Mouse (Mus musculus) hindbrain, embryonic 16.5 days (tissue): Measurements from ENCODE around the gene Zswim3. TPM values are rescaled to one million over a fixed set of nuclear protein-coding genes. Genes with fewer than 3 reads are reported as not detected.
"Not testable (repeated sequence)": the region's sequence is repeated elsewhere in the genome, so short reads cannot be mapped to it uniquely, and the experiment has no call there.

ENCODE experiments used
- ATAC-seq: fragments of 200-750 bp; cut with Nextera tagmentation; 2 replicates; pipeline ENCODE4 v1.8.0; 2017; ENCODE audit warnings: moderate TSS enrichment, moderate library complexity
- H3K27ac ChIP-seq: fragments of 300-500 bp; sonication (generic); 2 replicates; pipeline ENCODE4 v1.5.1; 2014; ENCODE audit warnings: low read depth, mild to moderate bottlenecking, control low read depth, low read length, moderate library complexity
- H3K27me3 ChIP-seq: fragments of 300-500 bp; sonication (generic); replicated peaks from 2 replicates; pipeline ENCODE4 v1.6.1; 2014; ENCODE audit warnings: low read length; ENCODE audit not compliant: control insufficient read depth, insufficient read depth
- H3K36me3 ChIP-seq: fragments of 300-500 bp; sonication (generic); 2 replicates; pipeline ENCODE4 v1.6.1; 2014; ENCODE audit warnings: mild to moderate bottlenecking, low read length, moderate library complexity, mixed read lengths; ENCODE audit not compliant: control insufficient read depth, insufficient read depth
- H3K4me1 ChIP-seq: fragments of 300-500 bp; sonication (generic); 2 replicates; pipeline ENCODE4 v1.6.1; 2014; ENCODE audit warnings: low read depth, low read length; ENCODE audit not compliant: control insufficient read depth, insufficient read depth
- H3K4me2 ChIP-seq: fragments of 300-500 bp; sonication (generic); 2 replicates; pipeline ENCODE4 v1.6.1; 2014; ENCODE audit warnings: mild to moderate bottlenecking, low read length, control low read depth, moderate library complexity
- H3K4me3 ChIP-seq: fragments of 300-500 bp; sonication (generic); 2 replicates; pipeline ENCODE4 v1.5.1; 2014; ENCODE audit warnings: mild to moderate bottlenecking, low read length, control low read depth, moderate library complexity
- H3K9ac ChIP-seq: fragments of 300-500 bp; sonication (generic); 2 replicates; pipeline ENCODE4 v1.6.1; 2014; ENCODE audit warnings: low read depth, mild to moderate bottlenecking, control low read depth, low read length, moderate library complexity
- H3K9me3 ChIP-seq: fragments of 300-500 bp; sonication (generic); 2 replicates; pipeline ENCODE4 v1.6.1; 2014; ENCODE audit warnings: mild to moderate bottlenecking, low read length, moderate library complexity; ENCODE audit not compliant: control insufficient read depth
- WGBS: fragments of 180-500 bp; shearing (Covaris S2); extraction: QIAGEN DNeasy Blood & Tissue Kit; methylation state at CpG from one replicate; pipeline ENCODE4 v1.1.7; 2014; 5-methylcytosine and 5-hydroxymethylcytosine counted together
- polyA plus RNA-seq: library from polyadenylated mRNA; unstranded; fragments of >200 nt; fragmentation: Nextera tagmentation; extraction: Ambion mirVana; gene quantifications from 2 replicates; pipeline ENCODE4 v1.2.1, GENCODE M21; 2015

The Zswim3 gene
- polyA plus RNA-seq, 1 experiment from 2014 or later: 16.4 TPM

DNA sequence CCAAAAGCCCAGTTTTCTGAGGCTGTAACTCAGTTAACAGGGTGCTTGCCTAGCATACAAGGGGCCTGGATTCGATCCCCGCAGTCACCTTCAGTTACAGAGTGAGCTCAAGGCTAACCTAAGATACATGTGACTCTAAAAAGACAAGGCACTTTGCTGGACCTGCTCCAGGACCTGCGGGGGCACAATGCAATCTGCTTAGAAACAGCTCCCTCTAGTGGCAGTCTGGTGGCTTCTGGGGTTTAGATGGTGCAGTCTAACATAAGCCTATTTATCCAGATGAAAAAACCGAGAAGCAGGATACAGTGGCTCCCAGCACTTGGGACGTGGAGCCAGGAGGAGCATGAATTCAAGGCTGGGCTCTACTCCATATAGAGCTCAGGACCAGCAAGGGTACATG is 10.6 kb upstream of the Zswim3 start:
- H3K9me3 ChIP-seq: no peaks in the 10 kb centered on the region
- H3K9ac ChIP-seq: no peak overlapping the region
- no peak overlapping the region for H3K27ac ChIP-seq
- H3K36me3 ChIP-seq: peaks cover 4% of the 10 kb centered on the region
- no peak overlapping the region for H3K4me3 ChIP-seq
- no peak for ATAC-seq
- no peaks in the 10 kb centered on the region for H3K4me1 ChIP-seq
- H3K27me3 ChIP-seq: no peaks in the 10 kb centered on the region
- 39% methylated on average over 5 of the region's 5 CpGs for WGBS
- H3K4me2 ChIP-seq: no peak overlapping the region

DNA sequence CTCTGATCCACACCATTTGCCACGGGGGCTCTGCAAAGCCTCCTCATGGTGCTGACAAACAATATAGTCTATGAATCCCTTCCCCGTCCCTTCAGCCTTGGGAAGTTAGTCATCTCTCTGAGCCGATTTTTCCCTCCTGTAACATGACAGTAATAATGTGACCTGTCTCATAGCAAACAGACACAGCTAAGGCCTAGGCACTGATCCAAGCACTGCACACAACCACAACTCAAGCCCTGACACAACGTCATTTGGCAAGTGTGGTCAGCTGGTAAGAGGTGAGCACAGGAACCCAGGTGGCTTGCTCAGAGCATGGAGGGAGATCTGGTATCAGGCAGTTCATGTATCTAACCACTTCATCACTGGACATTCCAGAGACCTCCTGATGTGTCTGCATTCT is 9.0 kb upstream of the Zswim3 start:
- 91% methylated on average over 4 of the region's 4 CpGs for WGBS
- Histone ChIP-seq H3K27me3 (no peaks in the 10 kb centered on the region), H3K27ac (no peak overlapping the region), H3K9me3 (no peaks in the 10 kb centered on the region), H3K4me2 (no peak overlapping the region), H3K4me3 (no peak overlapping the region), H3K4me1 (no peaks in the 10 kb centered on the region), H3K36me3 (peaks cover 4% of the 10 kb centered on the region), H3K9ac (no peak overlapping the region)
- no peak for ATAC-seq

DNA sequence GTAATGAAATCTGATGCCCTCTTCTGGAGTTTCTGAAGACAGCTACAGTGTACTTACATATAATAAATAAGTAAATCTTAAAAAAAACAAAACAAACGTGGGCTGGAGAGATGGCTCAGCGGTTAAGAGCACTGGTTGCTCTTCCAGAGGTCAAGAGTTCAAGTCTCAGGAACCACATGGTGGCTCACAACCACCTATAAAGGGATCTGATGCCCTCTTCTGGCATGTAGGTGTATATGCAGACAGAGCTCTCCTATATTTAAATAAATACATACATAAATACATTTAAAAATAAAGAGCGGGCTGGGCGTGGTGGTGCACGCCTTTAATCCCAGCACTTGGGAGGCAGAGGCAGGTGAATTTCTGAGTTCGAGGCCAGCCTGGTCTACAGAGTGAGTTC is 6.3 kb upstream of the Zswim3 start:
- H3K27me3 ChIP-seq, ATAC-seq, H3K4me3 ChIP-seq, H3K27ac ChIP-seq, H3K4me1 ChIP-seq, H3K4me2 ChIP-seq, H3K9ac ChIP-seq, H3K9me3 ChIP-seq, H3K36me3 ChIP-seq: not testable (repeated sequence)
- 80% methylated on average over 6 of the region's 6 CpGs for WGBS

DNA sequence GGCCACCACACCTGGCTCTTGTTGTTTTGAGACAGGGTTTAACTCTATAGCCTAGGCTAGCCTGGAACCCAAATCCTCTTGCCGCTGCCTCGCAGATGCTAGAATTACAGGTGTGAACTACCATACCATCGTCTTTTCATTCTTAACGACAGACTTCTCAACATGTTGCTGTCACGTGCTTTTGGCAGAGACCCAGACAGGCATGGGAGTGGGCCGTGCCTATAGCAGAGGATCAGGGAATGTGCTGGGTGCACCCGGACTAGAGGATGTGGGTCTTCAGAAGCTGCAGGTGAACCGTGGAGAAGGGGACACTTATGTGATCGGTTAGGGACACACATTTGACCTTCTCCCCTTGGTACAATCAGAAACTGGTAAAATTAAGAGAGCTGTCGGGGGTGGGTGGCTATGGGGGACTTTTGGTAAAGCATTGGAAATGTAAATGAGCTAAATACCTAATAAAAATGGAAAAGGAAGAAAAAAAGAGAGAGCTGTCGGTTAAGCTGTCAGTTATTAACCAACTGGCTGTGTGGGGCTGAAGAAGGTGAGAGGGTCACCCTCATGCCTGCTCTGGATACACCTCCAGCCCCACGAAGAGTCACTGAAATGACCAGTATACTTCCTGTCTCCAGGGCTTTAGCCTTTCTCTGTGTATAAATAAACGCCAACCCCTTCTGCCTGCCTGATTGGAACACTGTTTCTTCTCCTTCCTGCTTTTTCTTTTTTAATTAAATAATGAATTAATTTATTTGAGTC is 4.5 kb upstream of the Zswim3 start:
- 93% methylated on average over 13 of the region's 13 CpGs for WGBS
- Histone ChIP-seq H3K27me3 (no peaks in the 10 kb centered on the region), H3K36me3 (peaks cover 4% of the 10 kb centered on the region; the same call in 1 of the 2 replicates), H3K27ac (no peak overlapping the region), H3K4me2 (no peak overlapping the region), H3K4me3 (no peak overlapping the region), H3K4me1 (peaks cover 14% of the 10 kb centered on the region), H3K9me3 (no peaks in the 10 kb centered on the region), H3K9ac (no peak overlapping the region)
- ATAC-seq: no peak

DNA sequence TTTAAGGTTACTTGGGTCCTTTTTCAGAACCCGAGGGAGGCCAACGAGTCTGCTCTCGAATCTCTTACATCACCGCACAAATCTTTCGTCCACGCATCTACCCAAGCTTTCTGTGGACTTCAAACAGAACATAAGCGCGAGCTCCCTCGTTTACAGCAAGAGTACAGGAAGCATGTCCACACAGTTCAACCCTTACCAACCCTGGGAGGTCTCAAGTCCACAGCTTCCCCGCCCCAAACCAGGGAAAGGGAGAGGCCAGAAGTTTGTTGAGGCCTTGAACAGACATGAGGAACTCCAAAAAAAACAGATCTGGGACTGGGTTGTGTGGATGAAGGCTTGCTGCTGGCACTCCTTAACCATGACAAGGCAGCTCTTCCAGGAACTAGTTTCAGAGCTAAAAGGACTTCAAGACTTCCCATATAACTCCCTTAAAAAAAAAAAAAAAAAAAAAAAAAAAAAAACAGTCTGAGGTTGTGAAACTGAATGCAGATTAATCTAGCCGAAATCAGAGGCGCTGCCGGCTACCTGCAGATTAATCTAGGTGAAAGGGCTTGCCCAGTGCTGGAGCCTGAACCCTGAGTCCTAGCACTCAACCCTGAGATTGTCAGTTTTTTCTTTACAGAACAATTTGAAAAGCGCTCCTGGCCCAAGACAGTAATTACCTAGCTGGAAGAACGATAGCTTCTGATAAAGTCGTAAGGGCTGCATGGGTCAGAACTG is 1.5 kb upstream of the Zswim3 start:
- H3K36me3 ChIP-seq: no peaks in the 10 kb centered on the region
- no peak overlapping the region; the same call in 1 of the 2 replicates for H3K9ac ChIP-seq
- H3K4me1 ChIP-seq: peaks cover 21% of the 10 kb centered on the region
- ATAC-seq: no peak
- H3K4me3 ChIP-seq: no peak overlapping the region; the same call in 1 of the 2 replicates
- H3K4me2 ChIP-seq: peak overlapping the region; percentile 68
- H3K9me3 ChIP-seq: no peaks in the 10 kb centered on the region
- 92% methylated on average over 16 of the region's 16 CpGs for WGBS
- no peaks in the 10 kb centered on the region for H3K27me3 ChIP-seq
- H3K27ac ChIP-seq: no peak overlapping the region

DNA sequence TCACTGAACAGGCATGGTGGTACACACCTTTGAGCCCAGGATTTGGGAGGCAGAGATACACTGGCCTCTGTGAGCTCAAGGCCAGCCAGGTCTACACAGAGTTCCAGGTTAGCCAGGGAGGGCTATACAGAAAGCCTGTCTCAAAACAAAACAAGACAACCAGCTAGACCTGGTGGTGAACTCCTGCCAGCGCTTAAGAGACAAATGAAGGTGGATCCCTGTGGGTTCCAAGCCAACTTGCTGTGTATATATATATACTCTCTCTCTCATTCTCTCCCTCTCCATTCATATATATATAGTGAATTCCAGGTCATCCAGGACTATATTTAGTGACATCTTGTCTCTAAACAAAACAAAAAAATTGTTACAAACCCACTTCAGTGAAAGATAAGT is 981 bp upstream of the Zswim3 start:
- no peak for ATAC-seq
- Histone ChIP-seq H3K27me3 (no peaks in the 10 kb centered on the region), H3K27ac (no peak overlapping the region), H3K9me3 (no peaks in the 10 kb centered on the region), H3K36me3 (no peaks in the 10 kb centered on the region), H3K4me3 (peak overlapping the region; percentile 55), H3K9ac (peak overlapping the region; percentile 85), H3K4me1 (peaks cover 21% of the 10 kb centered on the region), H3K4me2 (peak overlapping the region; percentile 68)
- 67% methylated on average over 1 of the region's 1 CpGs for WGBS

DNA sequence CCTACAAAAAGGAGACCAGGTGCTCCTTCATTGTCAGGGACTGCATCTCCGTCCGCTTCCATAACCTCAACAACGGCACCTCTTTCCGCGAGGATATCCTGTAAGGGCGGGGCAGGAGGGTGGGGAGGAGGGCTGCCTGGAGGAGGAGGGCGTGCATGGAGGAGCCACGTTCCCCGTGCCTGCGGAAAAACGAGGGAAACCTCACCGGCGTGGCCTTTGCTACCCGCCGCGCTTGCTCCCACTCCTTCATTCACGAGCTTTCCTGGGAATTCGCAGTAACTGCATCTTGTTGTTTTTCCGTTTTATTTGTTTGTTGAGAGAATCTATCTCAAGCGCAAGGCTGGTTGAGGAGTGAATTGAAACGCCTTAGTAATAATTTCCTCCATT is 427 bp downstream of the Zswim3 start:
- H3K27ac ChIP-seq: peak overlapping the region; percentile 73
- no peaks in the 10 kb centered on the region for H3K27me3 ChIP-seq
- peak; percentile 15 for ATAC-seq
- H3K4me1 ChIP-seq: peaks cover 21% of the 10 kb centered on the region
- H3K36me3 ChIP-seq: no peaks in the 10 kb centered on the region
- H3K4me3 ChIP-seq: peak overlapping the region; percentile 55
- H3K9me3 ChIP-seq: no peaks in the 10 kb centered on the region
- WGBS: 2% methylated on average over 21 of the region's 21 CpGs
- H3K4me2 ChIP-seq: peak overlapping the region; percentile 72
- peak overlapping the region; percentile 75 for H3K9ac ChIP-seq

DNA sequence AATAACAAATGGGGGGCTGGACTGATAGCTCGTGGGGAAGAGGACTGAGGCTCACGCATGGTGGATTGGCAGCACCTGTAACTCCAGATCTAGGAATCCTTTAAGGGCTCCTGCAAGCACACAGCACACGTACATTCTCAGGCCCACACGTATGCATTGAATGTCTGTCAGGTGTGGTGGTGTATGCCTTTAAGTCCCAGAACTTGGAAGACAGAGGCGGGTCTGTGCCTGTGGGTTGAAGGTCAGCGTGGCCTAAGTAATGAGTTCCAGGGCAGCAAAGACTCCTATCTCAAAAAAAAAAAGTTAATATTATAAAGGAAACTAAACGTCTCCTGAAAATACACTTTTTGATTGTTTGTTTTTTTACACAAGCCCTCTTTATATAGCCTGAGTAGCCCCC is 1.7 kb downstream of the Zswim3 start:
- no peaks in the 10 kb centered on the region for H3K36me3 ChIP-seq
- H3K9ac ChIP-seq: no peak overlapping the region
- no peak for ATAC-seq
- peaks cover 21% of the 10 kb centered on the region for H3K4me1 ChIP-seq
- H3K27me3 ChIP-seq: no peaks in the 10 kb centered on the region
- H3K4me3 ChIP-seq: no peak overlapping the region
- no peak overlapping the region for H3K27ac ChIP-seq
- H3K9me3 ChIP-seq: no peaks in the 10 kb centered on the region
- WGBS: 83% methylated on average over 7 of the region's 7 CpGs
- peak overlapping the region; percentile 72 for H3K4me2 ChIP-seq

DNA sequence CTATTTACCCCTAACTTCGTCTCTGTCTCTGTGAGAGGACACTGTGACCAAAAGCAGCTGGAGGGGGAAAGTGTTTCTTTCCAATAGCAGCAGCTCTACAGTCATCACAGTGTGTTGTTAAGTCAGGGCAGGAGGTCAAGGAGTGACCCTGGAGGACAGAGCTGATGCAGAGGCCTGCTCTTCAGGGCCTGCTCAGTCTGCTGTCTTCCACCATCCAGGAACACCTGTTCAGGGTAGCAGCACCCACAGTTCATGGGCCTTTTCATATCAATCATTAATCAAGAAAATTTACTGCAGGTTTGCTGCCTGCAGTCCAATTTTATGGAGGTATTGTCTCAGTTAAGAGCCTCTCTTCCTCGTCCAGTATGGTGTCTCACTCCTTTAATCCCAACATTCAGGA is 8.7 kb downstream of the Zswim3 start:
- Histone ChIP-seq H3K36me3 (no peaks in the 10 kb centered on the region), H3K27me3 (no peaks in the 10 kb centered on the region), H3K4me1 (no peaks in the 10 kb centered on the region), H3K4me3 (no peak overlapping the region), H3K27ac (no peak overlapping the region), H3K9ac (no peak overlapping the region), H3K9me3 (no peaks in the 10 kb centered on the region), H3K4me2 (no peak overlapping the region)
- WGBS: 72% methylated on average over 2 of the region's 2 CpGs
- no peak for ATAC-seq
